Mouse (Mus musculus) cortical plate, adult 2 months (tissue): ENCODE measurements around the gene Prr5l. TPM values are rescaled to one million over a fixed set of nuclear protein-coding genes. Genes with fewer than 3 reads are reported as not detected.

Experiments used
- H3K27ac ChIP-seq: fragments of 200-500 bp; 2 replicates; pipeline ENCODE4 v1.5.1; 2012; ENCODE audit warnings: low read length, control low read depth, inconsistent platforms; ENCODE audit not compliant: insufficient read depth
- H3K4me1 ChIP-seq: fragments of 200-500 bp; 2 replicates; pipeline ENCODE4 v1.6.1; 2011; ENCODE audit warnings: low read length; ENCODE audit not compliant: control insufficient read depth, insufficient read depth
- H3K4me3 ChIP-seq: fragments of 200-500 bp; 2 replicates; pipeline ENCODE4 v1.5.1; 2011; ENCODE audit warnings: mild to moderate bottlenecking, low read length, control low read depth; ENCODE audit not compliant: insufficient read depth
- CTCF ChIP-seq: fragments of 200-500 bp; IDR thresholded peaks from 2 replicates; pipeline ENCODE4 v1.5.1; 2011; ENCODE audit warnings: mild to moderate bottlenecking, control low read depth, low read length; ENCODE audit not compliant: insufficient read depth; ENCODE audit errors: extremely low read depth
- POLR2A ChIP-seq: fragments of 200-500 bp; IDR thresholded peaks from 2 replicates; pipeline ENCODE4 v1.6.1; 2011; ENCODE audit warnings: mild to moderate bottlenecking, low read length, control low read depth; ENCODE audit not compliant: insufficient read depth; ENCODE audit errors: extremely low read depth
- polyA plus RNA-seq: library from polyadenylated mRNA; depleted of rRNA; stranded (reverse); fragments of >200 nt; gene quantifications from 2 replicates; pipeline ENCODE4 v1.2.3, GENCODE M21; 2012

Gene Prr5l
- polyA plus RNA-seq, 1 experiment, result 19.8 TPM

- TF ChIP-seq CTCF, result no peak
- TF ChIP-seq POLR2A, result no peak
- H3K27ac ChIP-seq, result no peak overlapping the region
- H3K4me1 ChIP-seq, result no peaks in the 10 kb centered on the region
- no peak overlapping the region for H3K4me3 ChIP-seq
Measured at GRCm38 (mm10) chr2:101783255-101783654, 99.6 kb downstream of the Prr5l start.

GRCm38 (mm10) chr2:101781357-101781777 lies 101.5 kb downstream of the Prr5l start:
- H3K4me3 ChIP-seq, result no peak overlapping the region
- no peak for TF ChIP-seq CTCF
- no peak for TF ChIP-seq POLR2A
- H3K4me1 ChIP-seq, result no peaks in the 10 kb centered on the region
- no peak overlapping the region for H3K27ac ChIP-seq

- TF ChIP-seq POLR2A (no peak), CTCF (no peak)
- Histone ChIP-seq H3K27ac (no peak overlapping the region), H3K4me3 (no peak overlapping the region), H3K4me1 (no peaks in the 10 kb centered on the region)
Measured at GRCm38 (mm10) chr2:101778080-101778479, 104.7 kb downstream of the Prr5l start.

GRCm38 (mm10) chr2:101763503-101763902 lies 119.3 kb downstream of the Prr5l start:
- H3K27ac ChIP-seq, result no peak overlapping the region
- no peaks in the 10 kb centered on the region for H3K4me1 ChIP-seq
- TF ChIP-seq CTCF, result no peak
- no peak for TF ChIP-seq POLR2A
- H3K4me3 ChIP-seq, result no peak overlapping the region

- no peak overlapping the region for H3K27ac ChIP-seq
- no peaks in the 10 kb centered on the region for H3K4me1 ChIP-seq
- TF ChIP-seq POLR2A, result no peak
- H3K4me3 ChIP-seq, result no peak overlapping the region
Measured at GRCm38 (mm10) chr2:101762955-101763386, 119.9 kb downstream of the Prr5l start.

- no peak overlapping the region for H3K4me3 ChIP-seq
- no peak for TF ChIP-seq POLR2A
- TF ChIP-seq CTCF, result no peak
- H3K27ac ChIP-seq, result no peak overlapping the region
- H3K4me1 ChIP-seq, result no peaks in the 10 kb centered on the region
Measured at GRCm38 (mm10) chr2:101762405-101762804, 120.4 kb downstream of the Prr5l start.

GRCm38 (mm10) chr2:101761898-101762297 lies 120.9 kb downstream of the Prr5l start:
- TF ChIP-seq CTCF (no peak), POLR2A (no peak)
- H3K4me3 ChIP-seq, result no peak overlapping the region
- H3K27ac ChIP-seq, result no peak overlapping the region
- H3K4me1 ChIP-seq, result no peaks in the 10 kb centered on the region

- Histone ChIP-seq H3K4me1 (no peaks in the 10 kb centered on the region; the same call in 1 of the 2 replicates), H3K4me3 (no peak overlapping the region), H3K27ac (no peak overlapping the region)
- TF ChIP-seq POLR2A (no peak), CTCF (no peak)
Measured at GRCm38 (mm10) chr2:101759523-101760277, 123.1 kb downstream of the Prr5l start.

- H3K4me1 ChIP-seq, result no peaks in the 10 kb centered on the region; the same call in 1 of the 2 replicates
- TF ChIP-seq POLR2A (no peak), CTCF (no peak)
- no peak overlapping the region for H3K4me3 ChIP-seq
- no peak overlapping the region for H3K27ac ChIP-seq
Measured at GRCm38 (mm10) chr2:101757806-101758205, 125.0 kb downstream of the Prr5l start.

- H3K27ac ChIP-seq, result no peak overlapping the region
- H3K4me1 ChIP-seq, result no peaks in the 10 kb centered on the region; the same call in 1 of the 2 replicates
- no peak for TF ChIP-seq POLR2A
- no peak for TF ChIP-seq CTCF
- no peak overlapping the region for H3K4me3 ChIP-seq
Measured at GRCm38 (mm10) chr2:101756069-101756753, 126.6 kb downstream of the Prr5l start.
